Mouse (Mus musculus) megakaryocyte, embryonic 14.5 days (primary cell): ENCODE data around the gene Paqr6.

Experiments used
- FLI1 ChIP-seq: IDR thresholded peaks from 2 replicates; pipeline ENCODE4 v1.6.1; 2012; ENCODE audit warnings: low read length, inconsistent platforms, mixed read lengths
- GATA1 ChIP-seq: IDR thresholded peaks from 3 replicates; pipeline ENCODE4 v1.6.1; 2012; ENCODE audit warnings: mixed read lengths, low read length, inconsistent platforms, borderline replicate concordance

GRCm38 (mm10) chr3:88409741-88410644 is 45.6 kb downstream of the Paqr6 start, which contains the start of gene Pmf1:
- no peak for TF ChIP-seq GATA1
- peak; percentile 23; the same call in 1 of the 2 replicates for TF ChIP-seq FLI1
